Mouse (Mus musculus): ENCODE data around the gene Alx3.
A peak's percentile ranks its signal among the peaks of the same experiment; 100 is the strongest.
"Not testable (repeated sequence)": the region's sequence is repeated elsewhere in the genome, so short reads cannot be mapped to it uniquely, and the experiment has no call there.

Alx3 gene

GRCm38 (mm10) chr3:107624424-107624823, 29.6 kb downstream of the Alx3 start:
- DNase-seq (ENCODE audit: low read depth, low spot score), result no peak

GRCm38 (mm10) chr3:107625536-107625935, 30.7 kb downstream of the Alx3 start:
- no peak for DNase-seq (ENCODE audit: low read depth, low spot score)

GRCm38 (mm10) chr3:107626751-107627150, 31.9 kb downstream of the Alx3 start:
- no peak for DNase-seq (ENCODE audit: low read depth, low spot score)

- DNase-seq (ENCODE audit: low read depth, low spot score), result no peak
Observed at GRCm38 (mm10) chr3:107627641-107628040, 32.8 kb downstream of the Alx3 start.

GRCm38 (mm10) chr3:107628551-107628950, 33.7 kb downstream of the Alx3 start:
- no peak for DNase-seq (ENCODE audit: low read depth, low spot score)

- DNase-seq (ENCODE audit: low read depth, low spot score), result no peak
Observed at GRCm38 (mm10) chr3:107629411-107629810, 34.6 kb downstream of the Alx3 start.

GRCm38 (mm10) chr3:107630682-107631522, 36.1 kb downstream of the Alx3 start, which contains the start of gene Gm10961:
TSS of gene Gm10961 (plus strand) at chr3:107631322.
- DNase-seq (ENCODE audit: low read depth, low spot score), result peak; percentile 37

- peak; percentile 94 for DNase-seq (ENCODE audit: low read depth, low spot score)
Observed at GRCm38 (mm10) chr3:107631523-107631958, 36.7 kb downstream of the Alx3 start, which contains the start of gene Strip1. TSS of gene Strip1 (minus strand) at chr3:107631694.

GRCm38 (mm10) chr3:107632786-107633185, 38.0 kb downstream of the Alx3 start:
- DNase-seq (ENCODE audit: low read depth, low spot score), result no peak

GRCm38 (mm10) chr3:107633906-107634305, 39.1 kb downstream of the Alx3 start:
- DNase-seq (ENCODE audit: low read depth, low spot score), result no peak

GRCm38 (mm10) chr3:107635836-107636235, 41.0 kb downstream of the Alx3 start:
- no peak for DNase-seq (ENCODE audit: low read depth, low spot score)

- DNase-seq (ENCODE audit: low read depth, low spot score), result no peak
Observed at GRCm38 (mm10) chr3:107636236-107636635, 41.4 kb downstream of the Alx3 start.

- no peak for DNase-seq (ENCODE audit: low read depth, low spot score)
Observed at GRCm38 (mm10) chr3:107637606-107638172, 42.9 kb downstream of the Alx3 start.

- no peak for DNase-seq (ENCODE audit: low read depth, low spot score)
Observed at GRCm38 (mm10) chr3:107646947-107647346, 52.1 kb downstream of the Alx3 start.

- DNase-seq (ENCODE audit: low read depth, low spot score), result not testable (repeated sequence)
Observed at GRCm38 (mm10) chr3:107650276-107650675, 55.4 kb downstream of the Alx3 start.

GRCm38 (mm10) chr3:107652968-107653367, 58.1 kb downstream of the Alx3 start:
- no peak for DNase-seq (ENCODE audit: low read depth, low spot score)

GRCm38 (mm10) chr3:107654861-107655260, 60.0 kb downstream of the Alx3 start:
- no peak for DNase-seq (ENCODE audit: low read depth, low spot score)
